Mouse (Mus musculus): ENCODE results near the gene Foxf1. TPM values are rescaled to one million over a fixed set of nuclear protein-coding genes. Genes with fewer than 3 reads are reported as not detected.

Gene Foxf1
- polyA plus RNA-seq, 1 experiment from 2014 or later, result 0.43 TPM

- H3K4me1 ChIP-seq, result peaks cover 36% of the 10 kb centered on the region
- no peak for ATAC-seq (ENCODE audit: low FRiP score, low read depth)
- no peaks in the 10 kb centered on the region for H3K9me3 ChIP-seq
- H3K4me2 ChIP-seq (replicated peaks), result peak overlapping the region; percentile 99
- 2% methylated on average over 13 of the region's 27 CpGs for WGBS
- peak overlapping the region; percentile 56 for H3K4me3 ChIP-seq
- peaks cover 99% of the 10 kb centered on the region for H3K27me3 ChIP-seq
- H3K27ac ChIP-seq, result no peak overlapping the region
- no peaks in the 10 kb centered on the region for H3K36me3 ChIP-seq
- H3K9ac ChIP-seq, result peak overlapping the region; percentile 63
Measured at GRCm38 (mm10) chr8:121083936-121084209, 313 bp upstream of the Foxf1 start.

- H3K27ac ChIP-seq, result no peak overlapping the region
- peaks cover 99% of the 10 kb centered on the region for H3K27me3 ChIP-seq
- H3K9me3 ChIP-seq, result no peaks in the 10 kb centered on the region
- peaks cover 42% of the 10 kb centered on the region for H3K4me1 ChIP-seq
- H3K36me3 ChIP-seq, result no peaks in the 10 kb centered on the region
- no peak overlapping the region; the same call in 1 of the 2 replicates for H3K9ac ChIP-seq
- 1% methylated on average over 26 of the region's 30 CpGs for WGBS
- peak overlapping the region; percentile 56 for H3K4me3 ChIP-seq
- ATAC-seq (ENCODE audit: low FRiP score, low read depth), result no peak
- peak overlapping the region; percentile 99 for H3K4me2 ChIP-seq (replicated peaks)
Measured at GRCm38 (mm10) chr8:121085011-121085410, 825 bp downstream of the Foxf1 start.

- Histone ChIP-seq H3K9ac (no peak overlapping the region), H3K27me3 (peaks cover 99% of the 10 kb centered on the region), H3K4me3 (no peak overlapping the region), H3K4me1 (peaks cover 39% of the 10 kb centered on the region), H3K27ac (no peak overlapping the region), H3K36me3 (no peaks in the 10 kb centered on the region), H3K9me3 (no peaks in the 10 kb centered on the region), H3K4me2 (replicated peaks) (no peak overlapping the region)
- no peak for ATAC-seq (ENCODE audit: low FRiP score, low read depth)
- 50% methylated on average over 3 of the region's 3 CpGs for WGBS
Measured at GRCm38 (mm10) chr8:121085561-121085960, 1.4 kb downstream of the Foxf1 start.

- H3K4me1 ChIP-seq, result peaks cover 33% of the 10 kb centered on the region
- ATAC-seq (ENCODE audit: low FRiP score, low read depth), result no peak
- no peak overlapping the region for H3K27ac ChIP-seq
- no peak overlapping the region for H3K4me2 ChIP-seq (replicated peaks)
- peaks cover 99% of the 10 kb centered on the region for H3K27me3 ChIP-seq
- H3K9ac ChIP-seq, result no peak overlapping the region
- no peaks in the 10 kb centered on the region for H3K9me3 ChIP-seq
- no peaks in the 10 kb centered on the region for H3K36me3 ChIP-seq
- WGBS, result 24% methylated on average over 19 of the region's 19 CpGs
- no peak overlapping the region for H3K4me3 ChIP-seq
Measured at GRCm38 (mm10) chr8:121086004-121086900, 2.1 kb downstream of the Foxf1 start.

GRCm38 (mm10) chr8:121088281-121088680, 4.1 kb downstream of the Foxf1 start:
- Histone ChIP-seq H3K9me3 (no peaks in the 10 kb centered on the region), H3K36me3 (no peaks in the 10 kb centered on the region), H3K9ac (no peak overlapping the region), H3K4me2 (replicated peaks) (no peak overlapping the region), H3K27ac (no peak overlapping the region), H3K4me1 (peaks cover 24% of the 10 kb centered on the region), H3K27me3 (peaks cover 99% of the 10 kb centered on the region), H3K4me3 (no peak overlapping the region)
- no peak for ATAC-seq (ENCODE audit: low FRiP score, low read depth)
- 5% methylated on average over 8 of the region's 8 CpGs for WGBS

GRCm38 (mm10) chr8:121088871-121089630, 4.9 kb downstream of the Foxf1 start:
- Histone ChIP-seq H3K4me1 (peaks cover 16% of the 10 kb centered on the region), H3K4me2 (replicated peaks) (no peak overlapping the region), H3K27me3 (peaks cover 99% of the 10 kb centered on the region), H3K9ac (no peak overlapping the region), H3K9me3 (no peaks in the 10 kb centered on the region), H3K36me3 (no peaks in the 10 kb centered on the region), H3K4me3 (no peak overlapping the region), H3K27ac (no peak overlapping the region)
- 3% methylated on average over 39 of the region's 40 CpGs for WGBS
- no peak for ATAC-seq (ENCODE audit: low FRiP score, low read depth)

- no peak overlapping the region for H3K27ac ChIP-seq
- no peaks in the 10 kb centered on the region for H3K36me3 ChIP-seq
- H3K4me1 ChIP-seq, result peaks cover 8% of the 10 kb centered on the region
- peaks cover 97% of the 10 kb centered on the region for H3K27me3 ChIP-seq
- no peak overlapping the region for H3K4me2 ChIP-seq (replicated peaks)
- no peaks in the 10 kb centered on the region for H3K9me3 ChIP-seq
- no peak overlapping the region for H3K9ac ChIP-seq
- 6% methylated on average over 32 of the region's 32 CpGs for WGBS
- no peak overlapping the region for H3K4me3 ChIP-seq
- ATAC-seq (ENCODE audit: low FRiP score, low read depth), result no peak
Measured at GRCm38 (mm10) chr8:121089631-121090380, 5.6 kb downstream of the Foxf1 start.

- WGBS, result 0% methylated on average over 1 of the region's 1 CpGs
- no peak for ATAC-seq (ENCODE audit: low FRiP score, low read depth)
- peaks cover 88% of the 10 kb centered on the region for H3K27me3 ChIP-seq
- no peaks in the 10 kb centered on the region for H3K36me3 ChIP-seq
- peaks cover 6% of the 10 kb centered on the region; the same call in 1 of the 2 replicates for H3K4me1 ChIP-seq
- no peak overlapping the region for H3K4me2 ChIP-seq (replicated peaks)
- H3K4me3 ChIP-seq, result no peak overlapping the region
- no peaks in the 10 kb centered on the region for H3K9me3 ChIP-seq
- H3K27ac ChIP-seq, result no peak overlapping the region
- no peak overlapping the region for H3K9ac ChIP-seq
Measured at GRCm38 (mm10) chr8:121090716-121091115, 6.5 kb downstream of the Foxf1 start.

GRCm38 (mm10) chr8:121092141-121092540, 8.0 kb downstream of the Foxf1 start:
- Histone ChIP-seq H3K4me3 (no peak overlapping the region), H3K4me2 (replicated peaks) (no peak overlapping the region), H3K4me1 (peaks cover 6% of the 10 kb centered on the region; the same call in 1 of the 2 replicates), H3K9ac (no peak overlapping the region), H3K27ac (no peak overlapping the region), H3K36me3 (peaks cover 7% of the 10 kb centered on the region), H3K9me3 (no peaks in the 10 kb centered on the region), H3K27me3 (peaks cover 74% of the 10 kb centered on the region)
- WGBS, result 19% methylated on average over 6 of the region's 6 CpGs
- 0 out of 2 replicates have a peak, but pooled peaks have one; percentile 1 for ATAC-seq (ENCODE audit: low FRiP score, low read depth)

- Histone ChIP-seq H3K27me3 (peaks cover 69% of the 10 kb centered on the region), H3K4me3 (no peak overlapping the region), H3K9ac (no peak overlapping the region), H3K9me3 (no peaks in the 10 kb centered on the region), H3K4me2 (replicated peaks) (no peak overlapping the region), H3K36me3 (peaks cover 12% of the 10 kb centered on the region), H3K27ac (no peak overlapping the region), H3K4me1 (peaks cover 6% of the 10 kb centered on the region; the same call in 1 of the 2 replicates)
- WGBS, result 4% methylated on average over 16 of the region's 16 CpGs
- ATAC-seq (ENCODE audit: low FRiP score, low read depth), result peak; percentile 54; the same call in 1 of the 2 replicates
Measured at GRCm38 (mm10) chr8:121092627-121093026, 8.4 kb downstream of the Foxf1 start.

GRCm38 (mm10) chr8:121093496-121093895, 9.3 kb downstream of the Foxf1 start:
- WGBS, result 69% methylated on average over 6 of the region's 6 CpGs
- no peak for ATAC-seq (ENCODE audit: low FRiP score, low read depth)
- Histone ChIP-seq H3K4me1 (peaks cover 6% of the 10 kb centered on the region; the same call in 1 of the 2 replicates), H3K27ac (no peak overlapping the region), H3K4me2 (replicated peaks) (no peak overlapping the region), H3K36me3 (peaks cover 21% of the 10 kb centered on the region), H3K9me3 (no peaks in the 10 kb centered on the region), H3K27me3 (peaks cover 61% of the 10 kb centered on the region), H3K4me3 (no peak overlapping the region), H3K9ac (no peak overlapping the region)
